Mouse (Mus musculus): ENCODE results near the gene Sdhaf1. TPM values are rescaled to one million over a fixed set of nuclear protein-coding genes. Genes with fewer than 3 reads are reported as not detected.
A peak's percentile ranks its signal among the peaks of the same experiment; 100 is the strongest.

Gene Sdhaf1
- polyA plus RNA-seq, 1 experiment from 2014 or later = 22.9 TPM

GRCm38 (mm10) chr7:30322865-30323264 lies 830 bp downstream of the Sdhaf1 start:
- peak overlapping the region; percentile 92 for H3K9ac ChIP-seq
- H3K27ac ChIP-seq (replicated peaks) = peak overlapping the region; percentile 73

GRCm38 (mm10) chr7:30322285-30322667 lies 1.4 kb downstream of the Sdhaf1 start:
- Histone ChIP-seq H3K4me2 (peak overlapping the region; percentile 78), H3K27me3 (peaks cover 8% of the 10 kb centered on the region), H3K4me3 (peak overlapping the region; percentile 89), H3K36me3 (0 out of 2 replicates have a peak, but pooled peaks cover 16% of the 10 kb centered on the region), H3K4me1 (replicated peaks) (peaks cover 27% of the 10 kb centered on the region), H3K9me3 (no peaks in the 10 kb centered on the region), H3K27ac (replicated peaks) (peak overlapping the region; percentile 89), H3K9ac (peak overlapping the region; percentile 92)
- under 1% methylated on average over 20 of the region's 20 CpGs for WGBS
- ATAC-seq (ENCODE audit: low read depth) = peak; percentile 99

More at GRCm38 (mm10) chr7:30322865-30323264, 830 bp downstream of the Sdhaf1 start:
- no peaks in the 10 kb centered on the region for H3K9me3 ChIP-seq
- peaks cover 14% of the 10 kb centered on the region for H3K27me3 ChIP-seq
- H3K4me2 ChIP-seq = peak overlapping the region; percentile 78
- ATAC-seq (ENCODE audit: low read depth) = no peak
- WGBS = 42% methylated on average over 6 of the region's 6 CpGs
- H3K4me3 ChIP-seq = peak overlapping the region; percentile 89
- H3K4me1 ChIP-seq (replicated peaks) = peaks cover 29% of the 10 kb centered on the region
- 0 out of 2 replicates have a peak, but pooled peaks cover 10% of the 10 kb centered on the region for H3K36me3 ChIP-seq

GRCm38 (mm10) chr7:30321539-30322284 lies 2.0 kb downstream of the Sdhaf1 start, which contains the start of gene E130208F15Rik:
TSS of gene E130208F15Rik (plus strand) at chr7:30321740.
- ATAC-seq (ENCODE audit: low read depth) = peak; percentile 71
- 0 out of 2 replicates have a peak, but pooled peaks cover 18% of the 10 kb centered on the region for H3K36me3 ChIP-seq
- under 1% methylated on average over 57 of the region's 63 CpGs for WGBS
- peak within 1 kb of the TSS; percentile 89 for H3K4me3 ChIP-seq
- peaks cover 24% of the 10 kb centered on the region for H3K4me1 ChIP-seq (replicated peaks)
- peak within 1 kb of the TSS; percentile 89 for H3K27ac ChIP-seq (replicated peaks)
- no peaks in the 10 kb centered on the region for H3K9me3 ChIP-seq
- peak within 1 kb of the TSS; percentile 78 for H3K4me2 ChIP-seq
- H3K9ac ChIP-seq = peak within 1 kb of the TSS; percentile 92
- peaks cover 5% of the 10 kb centered on the region; the same call in 1 of the 2 replicates for H3K27me3 ChIP-seq

- Histone ChIP-seq H3K9me3 (no peaks in the 10 kb centered on the region), H3K4me3 (peak overlapping the region; percentile 89), H3K4me1 (replicated peaks) (peaks cover 24% of the 10 kb centered on the region), H3K36me3 (0 out of 2 replicates have a peak, but pooled peaks cover 21% of the 10 kb centered on the region), H3K27ac (replicated peaks) (no peak overlapping the region), H3K9ac (peak overlapping the region; percentile 92), H3K27me3 (peaks cover 5% of the 10 kb centered on the region; the same call in 1 of the 2 replicates), H3K4me2 (peak overlapping the region; percentile 78)
- ATAC-seq (ENCODE audit: low read depth) = no peak
- WGBS = 82% methylated on average over 2 of the region's 2 CpGs
These were observed 2.7 kb downstream of the Sdhaf1 start for GRCm38 (mm10) chr7:30320946-30321345.

GRCm38 (mm10) chr7:30318142-30318541 lies 5.6 kb downstream of the Sdhaf1 start:
- Histone ChIP-seq H3K36me3 (peaks cover 28% of the 10 kb centered on the region; the same call in 1 of the 2 replicates), H3K4me2 (no peak overlapping the region), H3K9ac (no peak overlapping the region), H3K4me1 (replicated peaks) (peaks cover 29% of the 10 kb centered on the region), H3K9me3 (no peaks in the 10 kb centered on the region), H3K27me3 (no peaks in the 10 kb centered on the region), H3K4me3 (no peak overlapping the region), H3K27ac (replicated peaks) (no peak overlapping the region)
- 92% methylated on average over 3 of the region's 3 CpGs for WGBS
- no peak for ATAC-seq (ENCODE audit: low read depth)

GRCm38 (mm10) chr7:30315559-30316529 lies 7.9 kb downstream of the Sdhaf1 start:
- Histone ChIP-seq H3K27me3 (no peaks in the 10 kb centered on the region), H3K9ac (no peak overlapping the region), H3K4me2 (no peak overlapping the region), H3K4me3 (no peak overlapping the region), H3K27ac (replicated peaks) (no peak overlapping the region), H3K36me3 (peaks cover 50% of the 10 kb centered on the region), H3K9me3 (no peaks in the 10 kb centered on the region), H3K4me1 (replicated peaks) (peaks cover 14% of the 10 kb centered on the region)
- WGBS = 79% methylated on average over 13 of the region's 13 CpGs
- ATAC-seq (ENCODE audit: low read depth) = no peak

- H3K36me3 ChIP-seq = peaks cover 55% of the 10 kb centered on the region
- no peak for ATAC-seq (ENCODE audit: low read depth)
- peak within 1 kb of the TSS; percentile 34; the same call in 1 of the 2 replicates for H3K9ac ChIP-seq
- H3K27ac ChIP-seq (replicated peaks) = no peak within 1 kb of the TSS
- peaks cover 14% of the 10 kb centered on the region for H3K4me1 ChIP-seq (replicated peaks)
- 3% methylated on average over 9 of the region's 9 CpGs for WGBS
- no peaks in the 10 kb centered on the region for H3K9me3 ChIP-seq
- H3K4me2 ChIP-seq = peak within 1 kb of the TSS; percentile 22
- H3K4me3 ChIP-seq = peak within 1 kb of the TSS; percentile 23
- no peaks in the 10 kb centered on the region for H3K27me3 ChIP-seq
These were observed 9.0 kb downstream of the Sdhaf1 start, which contains the start of gene Syne4 for GRCm38 (mm10) chr7:30314721-30315155. TSS of gene Syne4 (plus strand) at chr7:30314807.

- Histone ChIP-seq H3K4me1 (replicated peaks) (peaks cover 22% of the 10 kb centered on the region), H3K36me3 (peaks cover 50% of the 10 kb centered on the region), H3K9ac (no peak overlapping the region), H3K4me3 (no peak overlapping the region), H3K27ac (replicated peaks) (no peak overlapping the region), H3K4me2 (no peak overlapping the region), H3K27me3 (no peaks in the 10 kb centered on the region), H3K9me3 (no peaks in the 10 kb centered on the region)
- no peak for ATAC-seq (ENCODE audit: low read depth)
- 50% methylated on average over 27 of the region's 27 CpGs for WGBS
These were observed 9.9 kb downstream of the Sdhaf1 start for GRCm38 (mm10) chr7:30313666-30314320.

- Histone ChIP-seq H3K9me3 (no peaks in the 10 kb centered on the region), H3K4me1 (replicated peaks) (peaks cover 30% of the 10 kb centered on the region), H3K4me2 (peak overlapping the region; percentile 91), H3K27me3 (no peaks in the 10 kb centered on the region), H3K4me3 (peak overlapping the region; percentile 68; the same call in 1 of the 2 replicates), H3K27ac (replicated peaks) (no peak overlapping the region), H3K36me3 (peaks cover 58% of the 10 kb centered on the region), H3K9ac (no peak overlapping the region)
- 90% methylated on average over 12 of the region's 12 CpGs for WGBS
- ATAC-seq (ENCODE audit: low read depth) = no peak
These were observed 13.6 kb downstream of the Sdhaf1 start for GRCm38 (mm10) chr7:30310136-30310535.

GRCm38 (mm10) chr7:30309395-30310129 lies 14.1 kb downstream of the Sdhaf1 start:
- Histone ChIP-seq H3K9ac (peak overlapping the region; percentile 81), H3K9me3 (no peaks in the 10 kb centered on the region), H3K27me3 (no peaks in the 10 kb centered on the region), H3K4me1 (replicated peaks) (peaks cover 28% of the 10 kb centered on the region), H3K27ac (replicated peaks) (no peak overlapping the region), H3K4me2 (peak overlapping the region; percentile 91), H3K4me3 (peak overlapping the region; percentile 68), H3K36me3 (peaks cover 60% of the 10 kb centered on the region)
- ATAC-seq (ENCODE audit: low read depth) = no peak
- 66% methylated on average over 15 of the region's 15 CpGs for WGBS
